Mouse (Mus musculus) brown adipose tissue, adult 24 weeks (tissue): Measurements from ENCODE around the gene Lhx6. TPM values are rescaled to one million over a fixed set of nuclear protein-coding genes. Genes with fewer than 3 reads are reported as not detected.
A peak's percentile ranks its signal among the peaks of the same experiment; 100 is the strongest.

ENCODE experiments used
- H3K27ac ChIP-seq: fragments of 200-500 bp; replicated peaks from 2 replicates; pipeline ENCODE4 v1.5.1; 2012; ENCODE audit warnings: low read depth, mild to moderate bottlenecking, low read length
- H3K4me1 ChIP-seq: fragments of 200-500 bp; 2 replicates; pipeline ENCODE4 v1.6.1; 2012; ENCODE audit warnings: low read length, mixed read lengths; ENCODE audit not compliant: control insufficient read depth, insufficient read depth, insufficient read length
- H3K4me3 ChIP-seq: fragments of 200-500 bp; 2 replicates; pipeline ENCODE4 v1.5.1; 2012; ENCODE audit warnings: low read depth, mild to moderate bottlenecking, low read length, moderate library complexity; ENCODE audit not compliant: insufficient read depth
- polyA plus RNA-seq: library from polyadenylated mRNA; stranded (reverse); fragments of >200 nt; gene quantifications from 2 replicates; pipeline ENCODE4 v1.2.4, GENCODE M21; 2012; ENCODE audit not compliant: missing spikeins, insufficient read depth, insufficient read length

Lhx6 gene
- polyA plus RNA-seq, 1 experiment = 0.95 TPM

DNA sequence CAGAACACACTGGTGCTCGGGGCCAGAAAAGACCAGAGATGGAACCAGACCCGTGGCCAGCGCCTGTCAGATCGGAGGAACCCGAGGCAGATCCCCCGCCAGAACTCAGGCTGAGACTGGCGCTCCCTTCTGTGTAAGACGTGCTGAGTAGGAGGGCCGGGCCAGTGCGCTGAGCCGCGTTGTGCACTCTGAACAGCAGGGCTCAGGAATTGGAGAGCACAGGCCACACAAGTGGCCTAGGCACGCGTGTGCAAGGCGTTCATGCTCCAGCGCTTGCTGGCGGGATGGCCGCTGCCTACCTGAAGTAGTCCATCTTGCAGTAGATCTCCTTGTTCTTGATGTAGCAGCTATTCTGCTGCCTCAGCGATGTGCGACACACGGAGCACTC is 2.7 kb downstream of the Lhx6 start:
- Histone ChIP-seq H3K4me3 (peak overlapping the region; percentile 10; the same call in 1 of the 2 replicates), H3K27ac (no peak overlapping the region)

DNA sequence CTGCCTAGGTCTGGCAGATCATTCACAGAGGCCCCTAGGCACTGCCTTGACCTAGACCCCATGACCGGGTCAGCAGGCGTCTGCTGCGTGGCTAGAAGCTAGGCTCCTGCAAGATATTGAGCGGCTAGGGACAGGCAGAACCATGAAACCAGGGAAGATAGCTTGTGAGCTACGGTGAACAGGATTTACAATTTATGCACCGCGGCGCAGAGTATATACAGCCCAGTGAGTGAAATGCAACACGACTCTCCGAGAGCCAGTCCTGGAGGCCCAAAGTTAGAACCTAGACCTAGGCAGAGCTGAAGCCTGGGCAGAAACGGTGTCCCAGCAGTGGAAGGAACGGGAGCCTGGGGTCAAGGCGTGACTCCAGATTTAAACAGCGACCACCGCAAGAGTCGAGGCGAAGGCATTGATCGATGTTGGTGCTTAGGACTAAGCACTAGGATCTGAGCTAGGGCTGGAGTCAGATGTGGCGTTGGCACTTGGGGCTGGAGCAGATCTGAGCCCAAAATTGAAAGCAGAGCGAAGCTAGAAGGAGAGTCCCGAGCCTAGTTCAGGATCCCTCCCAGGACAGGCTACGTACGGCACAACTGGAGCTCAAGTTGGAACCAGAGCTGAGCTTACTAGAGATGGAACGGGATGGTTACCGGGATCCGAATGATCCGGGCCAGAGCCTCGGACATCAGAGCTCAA is 3.2 kb downstream of the Lhx6 start:
- Histone ChIP-seq H3K27ac (no peak overlapping the region), H3K4me1 (peaks cover 11% of the 10 kb centered on the region), H3K4me3 (peak overlapping the region; percentile 10; the same call in 1 of the 2 replicates)

More for the DNA sequence above, 2.7 kb downstream of the Lhx6 start:
- peaks cover 11% of the 10 kb centered on the region for H3K4me1 ChIP-seq

DNA sequence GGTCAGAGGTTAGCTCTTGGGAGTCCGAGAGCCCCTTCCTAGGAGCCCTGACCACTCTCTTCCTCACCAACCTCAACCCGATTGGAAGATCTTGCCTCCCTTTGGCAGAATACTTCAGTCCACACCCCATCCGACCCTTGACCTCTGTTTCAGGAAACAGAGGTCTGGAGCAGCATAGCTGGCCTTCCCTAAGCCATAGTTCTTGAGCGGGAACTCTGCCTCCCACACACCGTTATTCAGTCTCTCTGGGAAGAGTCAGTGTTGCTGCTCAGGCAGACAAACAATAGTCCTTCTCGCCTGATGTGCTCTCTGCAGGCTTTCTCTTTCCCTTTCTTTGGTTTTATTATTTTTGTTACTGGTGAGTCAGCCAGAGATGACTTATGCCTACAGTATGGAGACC is 5.5 kb downstream of the Lhx6 start:
- no peak overlapping the region for H3K27ac ChIP-seq
- H3K4me3 ChIP-seq = no peak overlapping the region
- H3K4me1 ChIP-seq = peaks cover 11% of the 10 kb centered on the region

DNA sequence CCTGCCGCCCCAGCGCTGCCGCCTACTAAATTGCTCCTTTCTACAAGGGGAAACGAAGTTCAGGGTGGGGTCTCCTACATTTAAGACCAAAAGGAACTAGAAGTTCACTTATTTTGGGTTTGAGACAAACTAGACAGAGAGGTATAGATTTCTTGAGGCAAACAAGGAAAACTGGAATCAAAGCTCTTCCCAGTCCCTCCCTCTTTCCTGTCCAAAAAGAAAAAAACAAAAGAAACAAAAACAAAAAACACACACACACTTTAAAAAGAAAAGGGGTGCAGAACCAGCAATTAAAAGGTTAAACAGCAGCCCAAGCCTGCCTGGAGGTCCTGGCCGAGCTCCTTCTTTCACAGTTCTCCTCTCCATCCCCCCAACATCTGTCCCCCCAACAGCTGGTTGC is 7.2 kb downstream of the Lhx6 start:
- H3K27ac ChIP-seq = no peak overlapping the region
- peaks cover 2% of the 10 kb centered on the region for H3K4me1 ChIP-seq
- H3K4me3 ChIP-seq = no peak overlapping the region

DNA sequence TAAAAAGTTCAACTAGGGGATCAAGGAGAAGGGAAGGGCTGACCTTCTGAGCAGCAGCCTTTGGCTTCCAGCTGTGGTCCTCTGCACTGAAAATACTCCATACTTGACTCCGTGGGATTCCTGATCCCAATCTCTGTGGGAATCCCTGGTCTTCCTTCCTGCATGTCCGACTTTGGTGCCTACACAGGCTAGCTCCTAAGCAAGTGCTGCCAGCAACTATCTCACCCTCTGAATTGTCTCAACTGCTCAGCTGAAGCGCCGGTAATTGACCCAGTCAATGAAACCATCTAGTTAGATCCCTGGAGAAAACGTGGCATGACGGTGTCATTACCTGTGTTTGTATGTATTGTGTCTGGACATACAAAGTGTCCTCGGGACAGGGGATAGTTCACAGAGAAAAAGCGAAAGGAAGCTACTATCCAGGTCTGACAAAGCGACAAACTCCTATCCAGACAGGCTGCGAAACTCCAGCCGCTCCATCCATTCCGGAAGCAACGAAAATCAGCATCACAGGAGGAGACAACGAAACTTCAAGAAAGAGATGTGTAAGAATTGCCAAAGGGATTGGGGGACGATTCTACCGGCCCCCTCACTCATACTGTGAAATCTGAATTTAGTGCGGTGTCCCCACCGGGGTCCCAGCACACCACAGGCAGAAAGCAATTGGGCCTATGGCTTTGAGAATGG is 7.9 kb downstream of the Lhx6 start:
- Histone ChIP-seq H3K27ac (no peak overlapping the region), H3K4me1 (peaks cover 2% of the 10 kb centered on the region; the same call in 1 of the 2 replicates)

DNA sequence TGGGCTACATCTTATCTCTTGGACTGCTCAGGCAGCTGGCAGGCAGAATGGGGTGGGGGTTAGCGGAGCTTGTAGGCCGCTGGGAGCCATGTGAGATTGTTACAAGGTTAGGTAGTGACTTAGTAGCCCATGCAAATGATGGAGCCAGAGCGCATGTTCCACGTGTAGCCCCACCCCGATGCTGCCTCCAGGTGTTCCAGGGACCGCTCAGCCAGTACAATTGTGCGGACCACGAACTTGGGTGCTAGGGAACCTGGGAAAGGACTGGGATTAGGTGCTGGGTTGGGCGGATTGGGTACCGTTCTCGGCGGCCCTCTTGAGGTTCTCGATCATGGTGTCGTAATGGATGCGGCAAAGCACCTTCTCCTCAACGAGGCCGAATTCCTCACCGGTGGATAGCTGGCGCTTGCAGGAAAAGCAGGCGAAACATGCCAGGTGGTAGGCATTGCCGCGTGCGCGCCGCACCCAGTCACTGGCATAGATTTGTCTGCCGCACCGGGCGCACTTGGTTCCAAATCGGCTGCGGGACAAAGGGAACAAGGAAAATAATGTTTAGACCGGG is 11.2 kb downstream of the Lhx6 start:
- H3K4me1 ChIP-seq = peaks cover 4% of the 10 kb centered on the region; the same call in 1 of the 2 replicates

More for the DNA sequence above, 7.9 kb downstream of the Lhx6 start:
- no peak overlapping the region for H3K4me3 ChIP-seq

DNA sequence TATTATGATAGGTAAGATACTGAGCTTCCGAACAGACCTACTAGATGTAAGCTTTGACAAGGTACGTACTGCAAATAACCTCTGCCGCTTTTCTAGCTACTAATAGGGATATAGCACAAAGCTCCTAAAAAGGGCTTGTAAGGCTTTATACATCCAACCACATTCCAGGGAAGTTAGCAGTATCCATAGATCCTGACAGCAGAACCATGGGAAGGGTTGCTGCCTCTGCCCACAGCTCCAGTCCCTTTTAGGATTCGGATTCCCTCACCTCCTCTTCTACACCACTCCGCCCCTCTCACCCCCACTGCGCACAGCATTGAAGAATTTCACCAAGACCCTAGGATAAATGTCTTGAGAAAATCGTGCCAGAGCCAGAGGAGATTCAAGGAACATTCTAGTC is 11.9 kb downstream of the Lhx6 start:
- peaks cover 4% of the 10 kb centered on the region; the same call in 1 of the 2 replicates for H3K4me1 ChIP-seq
- H3K4me3 ChIP-seq = no peak overlapping the region
- no peak overlapping the region for H3K27ac ChIP-seq

More for the DNA sequence above, 11.2 kb downstream of the Lhx6 start:
- H3K4me3 ChIP-seq = no peak overlapping the region
- no peak overlapping the region for H3K27ac ChIP-seq

DNA sequence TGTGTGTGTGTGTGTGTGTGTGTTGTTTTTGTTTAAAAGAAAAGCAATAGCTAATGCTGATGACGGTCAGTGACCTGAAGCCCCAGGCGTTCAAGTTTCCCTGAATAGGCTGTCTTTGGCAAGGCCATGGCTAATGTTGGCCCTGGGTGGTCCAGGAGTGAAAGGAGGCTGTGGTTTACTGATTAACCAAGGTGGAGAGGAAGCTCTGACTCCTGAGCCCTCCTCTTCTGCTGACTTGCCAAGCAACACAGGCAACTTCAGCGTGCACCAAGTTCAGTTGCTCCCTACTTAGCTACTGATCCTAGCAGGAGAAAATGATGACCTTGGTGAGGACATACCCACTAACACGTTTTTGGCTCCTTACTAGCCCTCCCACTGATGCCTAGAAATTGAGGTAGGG is 12.5 kb downstream of the Lhx6 start:
- Histone ChIP-seq H3K4me1 (peaks cover 4% of the 10 kb centered on the region; the same call in 1 of the 2 replicates), H3K4me3 (no peak overlapping the region), H3K27ac (no peak overlapping the region)

DNA sequence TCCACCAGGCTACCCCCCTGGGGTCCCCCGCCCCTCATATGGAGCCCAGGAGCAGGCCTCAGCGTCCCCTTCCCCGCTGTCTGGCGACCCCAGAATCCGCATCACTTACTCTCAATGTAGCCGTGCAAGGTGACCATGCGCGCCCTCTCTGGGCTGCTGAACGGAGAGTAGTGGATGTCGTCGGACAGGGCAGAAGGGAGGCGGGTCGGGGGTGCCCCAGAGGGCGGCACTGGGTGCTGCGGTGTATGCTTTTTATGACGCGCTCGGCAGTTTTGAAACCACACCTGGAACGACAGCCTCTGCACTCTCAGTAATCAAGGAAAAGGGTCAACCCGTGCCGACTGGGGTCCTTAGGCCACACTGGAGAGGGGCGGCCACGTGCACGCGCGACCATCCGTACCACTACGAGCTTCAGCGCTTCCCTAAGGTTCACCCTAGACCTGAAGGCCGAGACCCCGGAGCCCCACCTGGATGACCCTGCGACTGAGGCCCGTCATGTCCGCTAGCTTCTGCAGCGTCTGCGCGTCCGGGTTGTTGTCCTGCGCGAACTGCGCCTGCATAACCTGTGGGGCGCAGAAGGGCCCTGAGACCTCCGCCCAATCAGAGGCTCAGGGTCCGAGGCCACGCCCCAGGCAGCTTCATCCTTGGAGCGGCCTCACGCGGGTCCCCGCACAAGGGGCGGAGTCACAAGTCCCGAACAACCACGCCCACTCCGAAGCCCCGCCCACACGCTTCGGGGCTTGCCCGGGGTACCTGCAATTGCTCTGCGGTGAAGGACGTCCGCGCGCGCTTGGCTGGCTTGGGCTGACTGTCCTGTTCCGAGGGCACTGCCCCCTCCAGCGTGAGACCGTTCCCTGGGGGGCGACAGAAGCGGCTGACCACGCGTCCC is 14.1 kb downstream of the Lhx6 start:
- peak overlapping the region; percentile 27 for H3K4me3 ChIP-seq
- H3K4me1 ChIP-seq = peaks cover 4% of the 10 kb centered on the region; the same call in 1 of the 2 replicates
- no peak overlapping the region for H3K27ac ChIP-seq

DNA sequence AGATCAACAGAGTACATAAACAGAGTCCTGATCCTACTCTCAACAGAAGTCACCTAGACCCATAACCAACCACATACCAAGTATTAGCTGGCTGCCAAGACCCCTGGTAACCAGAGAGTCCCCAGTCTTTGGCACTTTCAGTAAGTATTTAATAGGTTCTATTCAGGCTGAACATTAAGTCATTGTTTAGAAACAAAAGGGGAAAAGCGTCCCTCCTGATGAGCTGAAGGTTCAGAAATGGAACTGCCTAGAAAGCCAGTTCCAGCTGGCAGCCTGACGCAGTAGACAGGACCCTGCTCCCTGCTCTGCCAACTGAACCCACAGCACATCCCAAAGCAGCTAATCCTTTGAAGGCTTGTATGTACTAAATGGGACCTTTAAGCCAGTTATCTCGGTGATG is 16.0 kb downstream of the Lhx6 start:
- no peak overlapping the region for H3K27ac ChIP-seq
- H3K4me1 ChIP-seq = peaks cover 18% of the 10 kb centered on the region; the same call in 1 of the 2 replicates
- no peak overlapping the region for H3K4me3 ChIP-seq

DNA sequence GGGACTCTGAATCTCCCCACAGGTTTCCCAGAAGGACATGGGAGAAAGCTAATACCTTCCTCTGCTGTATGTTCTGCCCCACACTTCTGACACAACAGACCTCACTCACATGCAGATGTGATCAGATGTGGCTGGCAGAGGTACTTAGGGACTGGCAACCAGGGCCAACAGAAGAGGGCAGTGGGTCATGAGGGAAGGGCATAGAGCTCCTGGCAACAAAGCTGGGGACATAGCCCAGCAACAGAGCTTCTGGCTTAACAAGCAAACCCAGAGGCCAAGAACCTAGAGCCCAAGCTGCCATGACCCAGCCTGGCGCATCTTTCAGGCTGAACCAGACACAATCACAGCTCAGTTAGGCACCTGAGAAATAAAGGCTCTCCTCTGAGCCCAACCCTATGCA is 20.2 kb downstream of the Lhx6 start:
- no peak overlapping the region for H3K4me3 ChIP-seq
- H3K27ac ChIP-seq = no peak overlapping the region
- peaks cover 16% of the 10 kb centered on the region; the same call in 1 of the 2 replicates for H3K4me1 ChIP-seq

DNA sequence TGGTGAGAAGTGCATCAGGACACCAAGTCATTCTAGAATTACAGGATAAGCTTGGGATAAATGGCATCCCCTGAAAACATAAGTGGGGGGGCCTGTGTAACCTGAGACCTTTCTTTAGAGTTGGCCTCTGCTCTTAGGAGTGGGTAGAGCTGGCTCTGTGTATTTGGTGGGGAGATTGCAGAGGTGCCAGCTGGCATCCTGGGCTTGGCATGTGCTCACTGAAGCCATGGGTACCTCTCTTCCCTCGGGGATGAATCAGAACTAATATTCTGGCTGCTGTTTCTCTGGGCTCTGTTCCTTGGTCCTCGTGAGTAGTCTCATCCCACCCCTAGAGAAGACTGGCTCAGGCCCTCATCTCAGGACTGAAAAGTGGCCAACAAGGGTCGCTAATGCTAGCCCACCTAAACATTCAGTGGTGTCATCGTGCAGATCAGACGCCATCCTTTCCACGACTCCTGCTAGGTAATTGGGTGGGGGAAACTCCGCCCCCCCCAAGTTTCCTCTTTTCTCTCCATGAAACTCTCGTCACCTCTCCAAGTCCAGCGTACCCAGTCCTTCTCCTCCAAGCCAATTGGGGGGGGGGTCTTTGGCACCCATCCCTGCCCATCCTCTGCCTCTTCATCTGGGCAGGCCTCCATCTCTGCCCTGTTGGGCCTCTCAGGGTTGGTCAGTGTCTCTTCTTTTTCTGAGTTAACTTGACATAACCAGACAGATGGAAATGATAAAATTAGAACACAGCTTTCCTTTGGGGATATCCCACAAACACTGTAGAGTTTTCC is 22.2 kb downstream of the Lhx6 start:
- Histone ChIP-seq H3K27ac (no peak overlapping the region), H3K4me1 (peaks cover 16% of the 10 kb centered on the region; the same call in 1 of the 2 replicates), H3K4me3 (no peak overlapping the region)

DNA sequence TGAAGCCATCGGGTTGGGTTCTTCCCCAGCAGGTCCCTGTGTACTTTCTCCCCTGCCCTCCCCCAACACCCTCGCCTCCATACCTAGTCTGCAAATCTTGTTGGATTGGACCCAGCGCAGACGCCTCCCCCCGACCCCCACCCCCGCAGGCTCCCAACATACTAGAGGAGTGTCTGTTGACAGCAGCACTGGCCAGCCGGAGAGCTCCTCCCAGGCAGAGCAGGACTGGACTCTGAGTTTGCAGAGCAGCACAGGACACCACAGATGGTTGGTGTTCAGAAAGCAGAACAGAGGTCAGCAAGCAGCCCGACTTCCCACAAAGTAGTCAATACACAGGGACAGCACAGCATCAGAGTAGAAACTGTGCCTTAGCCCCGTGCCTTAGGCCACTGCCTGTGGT is 23.8 kb downstream of the Lhx6 start:
- H3K27ac ChIP-seq = no peak overlapping the region
- no peak overlapping the region for H3K4me3 ChIP-seq
- peaks cover 16% of the 10 kb centered on the region; the same call in 1 of the 2 replicates for H3K4me1 ChIP-seq

DNA sequence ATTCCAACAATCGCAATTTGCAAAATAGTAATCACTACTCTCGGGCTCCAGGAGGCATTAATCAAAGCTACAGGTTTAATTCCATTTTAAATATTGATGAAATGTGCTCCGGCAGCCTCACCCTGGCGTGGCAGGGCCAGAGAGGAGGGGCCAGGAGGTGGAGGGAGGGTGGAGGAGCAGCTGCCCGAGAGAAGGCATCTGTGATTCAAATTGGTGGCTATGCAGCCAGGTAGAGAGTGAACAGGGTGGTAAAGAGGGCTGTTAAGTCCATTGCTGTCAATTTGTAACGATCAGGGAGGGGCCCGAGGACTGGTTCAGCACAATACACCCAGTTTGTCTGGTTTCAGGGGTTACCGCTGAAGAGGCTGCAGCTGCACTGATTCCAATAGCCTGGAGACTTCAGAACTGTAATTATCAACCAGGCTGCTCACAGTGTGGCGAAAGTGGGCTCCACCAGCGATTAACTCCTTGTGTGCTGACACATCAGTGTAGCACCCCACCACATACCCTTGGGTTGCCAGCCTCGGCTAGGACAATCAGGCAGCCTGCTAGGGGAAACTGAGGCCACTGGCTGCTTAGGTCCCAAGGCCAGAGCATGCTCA is 27.9 kb downstream of the Lhx6 start:
- peaks cover 17% of the 10 kb centered on the region for H3K4me1 ChIP-seq

More for the DNA sequence above, 27.9 kb downstream of the Lhx6 start:
- Histone ChIP-seq H3K27ac (no peak overlapping the region), H3K4me3 (no peak overlapping the region)
